Mouse (Mus musculus) heart, embryonic 14.5 days (tissue): Measurements from ENCODE around the gene Pigm. TPM values are rescaled to one million over a fixed set of nuclear protein-coding genes. Genes with fewer than 3 reads are reported as not detected.

ENCODE experiments used
- ATAC-seq: fragments of 200-750 bp; cut with Nextera tagmentation; 2 replicates; pipeline ENCODE4 v1.8.0; 2017; ENCODE audit warnings: low read depth, moderate TSS enrichment; ENCODE audit not compliant: insufficient number of reproducible peaks, insufficient read depth, low FRiP score
- H3K27ac ChIP-seq, 2 experiments: fragments of 200-500 bp in 1 of 2; fragments of 300-500 bp in 1 of 2; sonication (generic) in 1 of 2; replicated peaks in 1 of 2; 2 replicates each; pipeline ENCODE4 v1.5.1; 2012 to 2014; ENCODE audit warnings: low read depth in 2 of 2, low read length in 2 of 2, control low read depth in 1 of 2, mild to moderate bottlenecking in 1 of 2, mixed read lengths in 1 of 2; ENCODE audit not compliant: control insufficient read depth in 1 of 2, insufficient read depth in 1 of 2
- H3K27me3 ChIP-seq: fragments of 300-500 bp; sonication (generic); 2 replicates; pipeline ENCODE4 v1.6.1; 2014; ENCODE audit warnings: mild to moderate bottlenecking, low read length, control low read depth; ENCODE audit not compliant: control insufficient read depth, insufficient read depth
- H3K36me3 ChIP-seq: fragments of 300-500 bp; sonication (generic); 2 replicates; pipeline ENCODE4 v1.6.1; 2014; ENCODE audit warnings: mild to moderate bottlenecking, control low read depth, low read length, mixed read lengths; ENCODE audit not compliant: control insufficient read depth, insufficient read depth
- H3K4me1 ChIP-seq, 2 experiments: fragments of 200-500 bp in 1 of 2; fragments of 300-500 bp in 1 of 2; sonication (generic) in 1 of 2; 2 replicates each; pipeline ENCODE4 v1.6.1; 2012 to 2014; ENCODE audit warnings: low read length in 2 of 2, control low read depth in 1 of 2, mixed read lengths in 1 of 2; ENCODE audit not compliant: control insufficient read depth in 2 of 2, insufficient read depth in 2 of 2
- H3K4me2 ChIP-seq: fragments of 300-500 bp; sonication (generic); 2 replicates; pipeline ENCODE4 v1.6.1; 2014; ENCODE audit warnings: mild to moderate bottlenecking, low read length
- H3K4me3 ChIP-seq, 2 experiments: fragments of 200-500 bp in 1 of 2; fragments of 300-500 bp in 1 of 2; sonication (generic) in 1 of 2; 2 replicates each; pipeline ENCODE4 v1.5.1; 2012 to 2014; ENCODE audit warnings: low read length in 2 of 2, mild to moderate bottlenecking in 2 of 2, control low read depth in 1 of 2, low read depth in 1 of 2, moderate library complexity in 1 of 2; ENCODE audit not compliant: control insufficient read depth in 1 of 2, insufficient read depth in 1 of 2
- H3K9ac ChIP-seq: fragments of 300-500 bp; sonication (generic); 2 replicates; pipeline ENCODE4 v1.6.1; 2014; ENCODE audit warnings: mild to moderate bottlenecking, low read length
- H3K9me3 ChIP-seq: fragments of 300-500 bp; sonication (generic); 2 replicates; pipeline ENCODE4 v1.6.1; 2016; ENCODE audit warnings: low read length, control low read depth; ENCODE audit not compliant: control insufficient read depth
- WGBS: fragments of 180-500 bp; shearing (Covaris S2); extraction: QIAGEN DNeasy Blood & Tissue Kit; methylation state at CpG from one replicate; pipeline ENCODE4 v1.1.7; 2014; 5-methylcytosine and 5-hydroxymethylcytosine counted together
- polyA plus RNA-seq: library from polyadenylated mRNA; unstranded; fragments of >200 nt; fragmentation: Nextera tagmentation; extraction: Ambion mirVana; gene quantifications from 2 replicates; pipeline ENCODE4 v1.2.1, GENCODE M21; 2014

Pigm gene
- polyA plus RNA-seq, 1 experiment from 2014 or later, result 6.3 TPM

GRCm38 (mm10) chr1:172413491-172414230, 37.3 kb downstream of the Pigm start:
- H3K9ac ChIP-seq, result no peak overlapping the region
- ATAC-seq, result no peak
- 66% methylated on average over 4 of the region's 4 CpGs for WGBS
- H3K36me3 ChIP-seq, result no peaks in the 10 kb centered on the region
- H3K9me3 ChIP-seq, result no peaks in the 10 kb centered on the region
- no peak overlapping the region for H3K4me3 ChIP-seq
- no peaks in the 10 kb centered on the region for H3K27me3 ChIP-seq
- no peak overlapping the region for H3K4me2 ChIP-seq
- H3K4me1 ChIP-seq, result no peaks in the 10 kb centered on the region
- no peak overlapping the region for H3K27ac ChIP-seq

DNA sequence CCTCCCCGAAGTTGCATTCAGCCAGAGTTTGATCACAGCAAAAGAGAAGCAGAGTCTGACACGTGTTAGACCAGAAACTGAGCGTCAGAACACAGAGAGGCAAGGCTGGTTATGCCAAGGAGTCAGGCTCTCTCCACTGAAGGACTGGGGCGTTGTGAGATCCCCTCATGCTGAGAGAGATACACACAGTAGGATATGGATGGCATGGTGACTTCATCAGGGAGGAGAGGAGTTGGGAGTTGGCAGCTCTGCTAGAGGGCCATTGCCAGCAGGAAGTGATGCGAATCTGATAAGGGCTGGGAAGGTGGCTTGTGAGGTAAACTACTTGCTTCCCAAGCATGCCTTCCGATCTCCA, 37.9 kb downstream of the Pigm start:
- no peaks in the 10 kb centered on the region for H3K27me3 ChIP-seq
- no peak overlapping the region for H3K4me3 ChIP-seq
- no peak overlapping the region for H3K4me2 ChIP-seq
- no peak overlapping the region for H3K27ac ChIP-seq
- H3K4me1 ChIP-seq, result no peaks in the 10 kb centered on the region
- H3K9ac ChIP-seq, result no peak overlapping the region
- ATAC-seq, result no peak
- 88% methylated on average over 6 of the region's 6 CpGs for WGBS
- no peaks in the 10 kb centered on the region for H3K36me3 ChIP-seq
- H3K9me3 ChIP-seq, result no peaks in the 10 kb centered on the region

- Histone ChIP-seq H3K4me3 (no peak overlapping the region), H3K36me3 (no peaks in the 10 kb centered on the region), H3K27ac (no peak overlapping the region), H3K9ac (no peak overlapping the region), H3K4me1 (no peaks in the 10 kb centered on the region), H3K9me3 (no peaks in the 10 kb centered on the region), H3K4me2 (no peak overlapping the region), H3K27me3 (no peaks in the 10 kb centered on the region)
- 89% methylated on average over 7 of the region's 7 CpGs for WGBS
- ATAC-seq, result no peak
These were observed 38.7 kb downstream of the Pigm start for GRCm38 (mm10) chr1:172415061-172415460.

GRCm38 (mm10) chr1:172418173-172418572, 41.8 kb downstream of the Pigm start:
- WGBS, result 26% methylated on average over 6 of the region's 6 CpGs
- Histone ChIP-seq H3K27ac (no peak overlapping the region), H3K9me3 (no peaks in the 10 kb centered on the region), H3K4me2 (no peak overlapping the region), H3K36me3 (no peaks in the 10 kb centered on the region), H3K27me3 (no peaks in the 10 kb centered on the region), H3K4me3 (no peak overlapping the region), H3K9ac (no peak overlapping the region), H3K4me1 (no peaks in the 10 kb centered on the region)
- ATAC-seq, result no peak

- no peak overlapping the region for H3K4me3 ChIP-seq
- no peaks in the 10 kb centered on the region for H3K36me3 ChIP-seq
- ATAC-seq, result no peak
- H3K9ac ChIP-seq, result no peak overlapping the region
- H3K9me3 ChIP-seq, result no peaks in the 10 kb centered on the region
- no peak overlapping the region for H3K27ac ChIP-seq
- no peaks in the 10 kb centered on the region for H3K27me3 ChIP-seq
- WGBS, result 75% methylated on average over 3 of the region's 3 CpGs
- H3K4me1 ChIP-seq, result peaks cover 0 to 1% of the 10 kb centered on the region in 2 experiments; a peak in 2 of 4 replicates
- no peak overlapping the region for H3K4me2 ChIP-seq
These were observed 42.3 kb downstream of the Pigm start for GRCm38 (mm10) chr1:172418642-172419041.

GRCm38 (mm10) chr1:172420181-172420580, 43.8 kb downstream of the Pigm start:
- Histone ChIP-seq H3K27me3 (no peaks in the 10 kb centered on the region), H3K4me2 (no peak overlapping the region), H3K4me1 (peaks cover 2 to 3% of the 10 kb centered on the region in 2 experiments; a peak in 3 of 4 replicates), H3K9ac (no peak overlapping the region), H3K4me3 (no peak overlapping the region), H3K9me3 (no peaks in the 10 kb centered on the region), H3K27ac (no peak overlapping the region), H3K36me3 (no peaks in the 10 kb centered on the region)
- ATAC-seq, result no peak
- 78% methylated on average over 6 of the region's 6 CpGs for WGBS

GRCm38 (mm10) chr1:172423393-172423792, 47.0 kb downstream of the Pigm start:
- WGBS, result 13% methylated on average over 1 of the region's 1 CpGs
- no peaks in the 10 kb centered on the region for H3K36me3 ChIP-seq
- no peak overlapping the region for H3K4me2 ChIP-seq
- H3K4me1 ChIP-seq, result peaks cover 2 to 3% of the 10 kb centered on the region in 2 experiments; a peak in 3 of 4 replicates
- H3K27me3 ChIP-seq, result no peaks in the 10 kb centered on the region
- H3K27ac ChIP-seq, result no peak overlapping the region; a peak in 1 of 4 replicates
- no peak overlapping the region for H3K9ac ChIP-seq
- no peaks in the 10 kb centered on the region for H3K9me3 ChIP-seq
- no peak overlapping the region for H3K4me3 ChIP-seq
- ATAC-seq, result no peak

- H3K36me3 ChIP-seq, result no peaks in the 10 kb centered on the region
- no peak overlapping the region for H3K27ac ChIP-seq
- no peak for ATAC-seq
- 68% methylated on average over 1 of the region's 1 CpGs for WGBS
- H3K27me3 ChIP-seq, result no peaks in the 10 kb centered on the region
- H3K4me3 ChIP-seq, result no peak overlapping the region
- peaks cover 2 to 3% of the 10 kb centered on the region in 2 experiments; a peak in 3 of 4 replicates for H3K4me1 ChIP-seq
- H3K9ac ChIP-seq, result no peak overlapping the region
- H3K4me2 ChIP-seq, result no peak overlapping the region
- H3K9me3 ChIP-seq, result no peaks in the 10 kb centered on the region
These were observed 50.1 kb downstream of the Pigm start for GRCm38 (mm10) chr1:172426419-172426818.
